Mouse (Mus musculus): ENCODE measurements around the gene Bsg.

Bsg gene

DNA sequence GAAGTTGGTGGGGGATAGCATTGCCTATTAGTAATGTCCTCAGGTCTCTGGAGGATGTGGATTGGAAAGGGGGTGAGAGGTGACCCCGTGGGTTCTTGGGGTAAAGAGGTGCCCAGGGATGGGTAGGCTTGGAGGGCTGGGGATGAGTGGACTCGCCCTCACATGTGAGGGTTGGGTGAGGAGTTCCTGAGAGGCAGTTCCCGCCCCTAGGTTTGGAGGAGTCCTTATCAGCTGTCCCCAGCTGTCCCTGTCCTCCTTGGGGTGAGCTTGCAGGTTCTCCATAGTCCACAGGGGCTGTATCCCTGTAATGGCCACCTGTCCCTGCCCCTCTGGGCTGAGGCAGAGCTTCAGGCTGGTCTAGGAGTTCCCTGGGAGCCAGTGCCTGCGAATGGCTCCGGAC, 1.7 kb downstream of the Bsg start:
- no peak for DNase-seq

DNA sequence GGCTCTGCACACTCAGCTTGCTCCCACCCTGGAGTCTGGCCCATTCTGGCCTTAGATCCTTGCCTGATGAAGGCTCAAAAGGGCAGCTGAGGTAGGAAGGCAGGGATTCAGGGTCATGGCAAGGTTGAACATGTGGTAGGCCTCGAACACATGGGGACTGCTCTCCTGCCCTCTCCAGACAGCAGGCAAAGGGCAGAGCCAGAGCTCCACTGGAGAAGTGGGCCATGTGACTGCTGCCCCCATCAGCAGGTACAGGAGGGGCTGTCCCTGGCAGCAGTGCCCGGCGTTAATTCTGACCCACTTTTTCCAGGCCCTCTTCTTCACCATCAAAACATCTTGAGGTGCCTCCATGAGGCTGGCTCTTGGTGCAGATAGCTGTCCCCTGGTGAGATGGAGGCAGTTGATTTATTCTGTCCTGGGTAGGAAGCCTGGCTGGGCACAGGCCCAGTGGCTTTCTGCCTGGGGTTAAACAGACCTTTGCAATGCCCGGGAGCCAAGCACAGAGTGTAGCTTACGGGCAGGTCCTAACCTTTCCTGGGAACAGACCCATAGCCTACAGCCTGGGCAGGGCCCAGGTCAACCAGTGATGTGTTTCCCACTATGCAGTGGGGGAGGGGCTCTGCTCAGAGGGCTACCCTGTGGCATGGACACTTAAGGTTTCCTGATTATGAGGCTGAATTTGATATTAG, 2.3 kb downstream of the Bsg start:
- peak in 1 of 2 experiments; percentile 65 for DNase-seq

DNA sequence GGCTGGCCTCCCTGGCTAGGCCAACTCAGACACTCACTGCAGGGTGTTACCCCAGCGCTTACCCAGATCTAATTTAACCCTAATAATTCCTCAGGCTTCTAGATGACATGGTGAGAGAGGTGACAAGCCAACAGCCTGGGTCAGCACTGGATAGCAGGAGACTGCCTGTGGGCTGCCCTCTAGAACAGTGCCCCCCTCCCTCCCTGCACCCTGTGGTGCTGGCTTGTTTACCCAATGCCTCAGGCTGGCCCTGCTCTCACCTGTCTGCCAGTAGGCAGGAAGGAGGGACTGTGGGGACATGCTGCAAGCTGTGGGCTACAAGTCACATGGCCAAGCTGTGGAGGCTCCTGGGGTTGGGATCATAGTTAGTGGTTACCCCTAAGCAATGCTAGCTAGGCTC, 2.9 kb downstream of the Bsg start:
- DNase-seq = peak; percentile 64 to 68

DNA sequence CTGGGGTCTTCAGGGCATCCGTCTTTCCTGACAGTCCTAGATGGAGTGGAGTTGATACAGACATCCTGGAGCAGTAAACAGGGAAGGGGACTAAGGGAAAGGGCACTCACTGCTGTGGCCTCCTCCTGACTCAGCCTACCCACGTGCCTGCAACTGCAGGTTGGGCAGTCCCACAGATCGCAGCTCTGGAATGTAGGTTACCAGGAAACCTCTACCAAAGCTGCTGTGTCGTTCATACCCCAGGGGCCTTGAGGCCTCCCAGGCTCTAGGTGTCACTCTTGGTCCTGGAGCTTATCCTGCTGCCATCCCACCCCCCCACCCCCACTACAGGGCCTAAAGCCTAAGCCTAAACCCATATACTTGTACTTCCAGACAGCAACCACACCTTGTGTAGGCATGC, 3.5 kb downstream of the Bsg start:
- no peak for DNase-seq

DNA sequence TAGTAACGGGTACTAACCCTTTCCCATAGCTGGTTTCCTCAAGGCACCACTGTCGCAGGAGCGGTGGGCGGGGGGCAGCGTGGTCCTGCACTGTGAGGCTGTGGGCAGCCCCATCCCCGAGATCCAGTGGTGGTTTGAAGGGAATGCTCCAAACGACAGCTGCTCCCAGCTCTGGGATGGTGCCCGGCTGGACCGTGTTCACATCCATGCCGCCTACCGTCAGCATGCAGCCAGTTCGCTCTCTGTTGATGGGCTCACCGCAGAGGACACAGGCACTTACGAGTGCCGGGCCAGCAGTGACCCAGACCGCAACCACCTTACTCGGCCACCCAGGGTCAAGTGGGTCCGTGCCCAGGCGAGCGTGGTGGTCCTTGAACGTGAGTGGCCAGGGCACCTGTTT, 4.4 kb downstream of the Bsg start:
- DNase-seq = no peak

DNA sequence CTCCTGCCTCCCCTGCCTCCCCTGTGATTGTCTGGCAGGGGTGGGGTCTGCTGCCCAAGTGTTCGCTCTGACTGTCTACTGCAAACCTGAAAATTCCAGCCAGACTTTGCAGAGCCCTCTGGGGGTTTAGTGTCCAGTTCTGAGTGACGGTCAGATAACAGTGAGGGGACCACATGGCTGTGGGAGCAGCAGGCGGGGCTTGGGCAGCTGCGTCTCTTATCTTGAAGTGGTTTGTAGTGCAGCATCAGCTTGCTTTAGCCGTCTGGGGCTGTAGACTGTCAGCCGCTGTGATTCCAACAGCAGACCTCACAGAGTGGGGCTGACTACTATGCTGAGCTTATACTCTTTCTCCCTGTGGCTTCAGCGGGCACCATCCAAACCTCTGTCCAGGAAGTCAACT, 5.0 kb downstream of the Bsg start:
- DNase-seq = no peak

DNA sequence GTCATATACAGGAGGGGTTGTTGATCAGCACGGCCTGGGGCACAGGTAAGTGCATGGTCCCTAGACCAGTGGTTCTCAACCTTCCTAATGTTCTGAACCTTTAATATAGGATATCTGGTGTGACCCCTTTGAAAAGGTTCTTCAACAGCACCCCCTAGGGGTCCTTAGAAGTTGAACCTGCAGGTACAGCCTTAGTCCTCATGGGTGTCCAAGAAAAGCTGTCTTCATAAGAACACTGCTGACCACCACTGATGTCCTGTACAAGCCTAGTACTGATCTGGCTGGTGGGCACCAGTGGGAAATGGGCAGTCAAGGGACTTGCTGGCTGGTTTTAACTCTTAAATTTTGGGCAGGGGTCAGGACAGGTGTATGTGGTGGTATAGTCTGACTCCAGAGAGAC, 7.7 kb downstream of the Bsg start:
- DNase-seq = no peak

DNA sequence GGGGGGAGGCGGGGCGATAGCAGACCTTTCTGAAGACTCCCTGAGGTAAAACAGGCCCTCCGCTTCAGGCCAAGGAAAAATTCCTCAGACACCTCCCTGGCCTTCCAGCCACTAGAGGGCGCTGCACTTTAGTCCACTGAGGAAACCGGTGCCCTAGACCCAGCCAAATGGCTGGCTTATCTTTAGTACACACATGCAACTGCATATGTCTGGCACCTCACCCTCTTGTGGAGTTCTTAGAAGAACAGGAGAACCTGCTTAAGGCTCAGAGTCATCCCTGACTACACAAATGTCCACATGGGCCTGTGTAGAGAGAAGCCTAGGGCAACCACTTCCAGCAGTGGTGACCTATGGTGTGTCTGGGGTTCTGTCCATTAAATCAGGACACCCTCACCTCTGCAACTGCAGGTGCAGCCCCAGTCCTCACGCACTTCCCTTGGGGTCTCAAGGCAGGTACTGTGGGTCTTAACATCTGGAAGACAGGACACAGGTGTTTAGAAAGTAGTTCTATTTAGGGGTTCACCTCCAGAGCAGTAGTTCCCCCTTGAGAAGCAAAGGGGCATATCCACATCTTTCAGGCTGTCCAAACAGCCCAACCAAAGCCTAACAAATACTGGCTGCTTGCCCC, 8.3 kb downstream of the Bsg start:
- peak; percentile 90 to 96 for DNase-seq

DNA sequence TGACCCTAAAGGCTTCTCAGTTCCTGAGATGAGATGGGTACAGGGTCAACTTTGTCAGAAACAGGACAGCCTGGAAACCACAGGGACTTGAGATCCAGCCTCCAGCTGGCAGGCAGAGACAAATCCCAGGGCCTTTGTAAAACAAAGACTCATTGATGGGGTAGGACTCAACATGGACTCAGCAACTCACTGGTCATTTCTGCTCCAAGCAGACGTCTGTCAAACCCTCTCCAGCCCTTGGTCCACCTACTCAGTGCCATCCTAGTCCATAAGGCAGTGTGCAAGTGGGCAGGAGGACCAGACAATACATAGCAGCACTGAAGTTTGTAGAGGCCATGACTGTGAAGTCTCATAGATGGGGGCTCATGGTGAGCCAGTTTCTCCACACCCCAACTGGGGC, 8.9 kb downstream of the Bsg start:
- no peak for DNase-seq

DNA sequence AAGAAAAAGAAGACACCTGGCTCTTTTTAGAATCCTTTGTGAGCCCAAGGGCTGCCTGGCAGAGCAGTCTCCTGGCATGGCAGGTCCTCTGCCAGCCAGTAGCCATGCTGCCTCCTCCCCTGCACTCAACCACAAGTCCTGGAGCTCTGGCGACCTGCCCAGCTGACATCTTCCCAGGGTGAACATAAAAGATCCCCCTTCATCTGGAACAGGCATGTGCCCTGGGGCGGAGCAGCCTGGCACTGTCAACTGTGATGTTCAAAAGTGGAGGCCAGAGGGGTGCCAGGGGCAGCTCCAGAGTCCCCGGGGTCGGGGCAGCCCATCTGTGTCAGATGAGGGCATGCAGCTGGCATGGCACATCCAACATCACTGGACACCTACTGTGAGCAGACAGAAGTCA, 10.7 kb downstream of the Bsg start:
- peak; percentile 54 to 78 for DNase-seq

DNA sequence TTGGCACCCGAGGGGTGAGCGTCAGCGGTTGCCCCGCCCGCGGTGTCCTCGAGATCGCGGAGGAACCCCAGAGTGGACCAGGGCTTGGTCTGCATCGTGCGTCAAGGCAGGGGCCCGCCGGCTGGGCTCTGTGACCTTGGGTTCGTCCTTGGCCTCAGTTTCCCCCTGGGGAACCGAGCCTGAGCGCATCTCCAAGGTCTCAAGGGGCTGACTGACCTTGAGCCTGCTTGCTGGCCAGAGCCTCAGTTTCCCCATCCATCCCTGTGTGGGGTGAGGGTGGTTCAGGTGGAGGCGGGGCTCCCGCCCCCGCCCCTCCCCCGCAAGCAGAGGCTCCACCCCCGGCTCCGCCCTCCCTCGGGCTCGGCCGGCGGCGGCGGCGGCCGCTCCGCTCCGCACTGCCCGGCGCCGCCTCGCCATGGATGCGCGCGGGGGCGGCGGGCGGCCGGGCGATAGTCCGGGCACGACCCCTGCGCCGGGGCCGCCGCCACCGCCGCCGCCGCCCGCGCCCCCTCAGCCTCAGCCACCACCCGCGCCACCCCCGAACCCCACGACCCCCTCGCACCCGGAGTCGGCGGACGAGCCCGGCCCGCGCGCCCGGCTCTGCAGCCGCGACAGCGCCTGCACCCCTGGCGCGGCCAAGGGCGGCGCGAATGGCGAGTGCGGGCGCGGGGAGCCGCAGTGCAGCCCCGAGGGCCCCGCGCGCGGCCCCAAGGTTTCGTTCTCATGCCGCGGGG, 12.1 kb downstream of the Bsg start, which contains the start of gene Hcn2:
Gene Hcn2 (plus strand): TSS at position 381 of the 734 bp plus-strand sequence.
- peak; percentile 69 to 74 for DNase-seq

DNA sequence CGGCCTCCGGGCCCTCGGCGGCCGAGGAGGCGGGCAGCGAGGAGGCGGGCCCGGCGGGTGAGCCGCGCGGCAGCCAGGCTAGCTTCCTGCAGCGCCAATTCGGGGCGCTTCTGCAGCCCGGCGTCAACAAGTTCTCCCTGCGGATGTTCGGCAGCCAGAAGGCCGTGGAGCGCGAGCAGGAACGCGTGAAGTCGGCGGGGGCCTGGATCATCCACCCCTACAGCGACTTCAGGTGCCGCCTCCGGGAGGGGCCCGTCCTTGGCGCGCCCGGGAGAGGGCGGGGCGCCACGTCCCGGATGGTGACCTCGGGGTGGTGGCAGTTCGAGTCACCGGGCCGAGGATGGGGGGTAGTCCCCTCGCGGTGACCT, 12.7 kb downstream of the Bsg start:
- DNase-seq = peak; percentile 63 to 65

DNA sequence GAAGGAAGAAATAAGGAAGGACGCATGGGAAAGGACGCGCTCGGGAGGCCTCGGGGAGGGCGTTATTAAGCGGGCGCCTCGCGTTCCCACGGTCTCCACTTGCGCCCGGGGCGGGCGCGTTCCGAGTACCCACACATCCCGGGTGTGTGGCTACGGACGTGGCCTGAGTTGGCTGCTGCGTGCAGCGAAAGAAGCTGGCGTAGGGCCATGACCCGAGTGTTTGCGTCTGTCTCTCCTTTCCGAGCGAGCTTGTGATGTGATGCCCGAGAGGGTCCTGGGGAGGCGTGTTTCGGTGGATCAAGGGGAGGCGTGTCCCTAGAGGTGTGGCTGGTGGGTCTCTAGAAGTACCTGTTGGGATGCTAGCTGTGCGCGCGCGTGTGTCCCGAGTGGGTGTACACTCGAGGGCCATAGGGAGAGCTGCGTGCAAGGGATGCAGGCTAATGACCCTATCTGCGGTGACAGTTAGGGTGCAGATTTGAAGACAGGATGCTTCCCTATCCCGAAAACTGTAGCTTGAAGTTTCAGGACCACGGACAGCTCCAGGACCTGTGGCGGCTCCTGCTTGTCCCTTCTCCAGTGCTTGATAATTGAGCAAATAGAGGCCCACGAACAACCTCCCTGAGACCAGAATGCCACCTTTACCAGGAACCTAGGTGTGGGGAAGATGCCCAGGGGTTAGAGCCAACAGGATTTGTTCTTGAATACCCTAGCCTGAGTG, 13.5 kb downstream of the Bsg start:
- peak; percentile 65 to 78 for DNase-seq

DNA sequence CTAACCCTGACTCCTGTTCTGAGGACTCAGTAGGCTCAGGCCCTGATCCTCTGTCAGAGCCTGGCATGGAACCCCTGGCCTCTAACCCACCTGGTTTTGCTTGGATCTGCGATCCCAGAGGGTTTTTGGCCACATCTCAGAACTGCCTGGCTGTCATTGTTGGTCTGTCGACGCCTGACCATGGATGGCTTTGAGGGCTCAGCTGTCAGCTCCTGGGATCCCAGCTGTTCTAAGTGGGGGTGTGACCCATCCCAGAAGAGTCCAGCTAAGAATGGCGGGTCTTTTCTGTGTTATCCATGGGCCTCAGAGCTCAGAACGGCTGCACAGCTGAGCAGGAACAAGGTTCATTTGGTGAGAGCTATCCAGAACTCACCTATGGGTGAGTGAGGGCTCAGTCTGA, 16.8 kb downstream of the Bsg start:
- no peak for DNase-seq

DNA sequence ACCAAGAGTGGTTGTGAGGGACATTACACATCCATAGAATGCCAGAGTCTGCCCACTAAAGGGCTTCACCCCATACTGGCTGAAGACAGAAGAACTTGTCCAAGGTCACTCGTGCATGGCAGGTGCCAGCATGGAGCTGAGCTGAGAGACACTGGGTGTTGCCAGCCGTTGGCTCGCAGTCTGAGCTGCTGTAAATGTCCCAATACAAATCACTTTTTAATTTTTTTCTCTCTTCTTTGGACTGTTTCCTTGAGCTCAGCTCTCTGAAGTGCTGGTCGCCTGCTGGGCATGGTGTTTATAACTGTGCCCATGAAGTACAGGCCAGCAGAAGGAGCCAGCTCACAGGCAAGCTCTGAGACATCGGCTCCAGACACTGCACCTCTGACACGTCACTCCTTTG, 18.8 kb downstream of the Bsg start:
- DNase-seq = peak in 1 of 2 experiments; percentile 53

DNA sequence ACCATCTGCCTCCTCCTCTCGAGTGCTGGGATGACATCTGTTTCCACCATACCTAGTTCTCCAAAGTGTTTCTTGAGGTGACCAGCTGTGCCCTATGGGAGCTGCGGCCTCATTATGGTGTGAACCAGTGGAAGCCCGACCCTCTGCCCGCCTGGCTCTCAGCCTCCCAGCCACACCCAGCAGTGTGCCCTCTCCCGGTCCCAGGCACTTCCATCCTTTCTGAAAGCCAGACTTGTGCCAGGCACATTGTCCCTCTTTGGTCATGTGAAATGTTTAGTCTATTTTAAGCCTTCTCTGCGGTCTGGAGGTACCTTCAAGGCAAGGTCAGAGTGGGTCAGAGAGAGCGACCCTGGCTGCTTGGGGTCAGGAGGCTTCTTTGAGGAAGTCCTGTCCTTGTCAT, 19.4 kb downstream of the Bsg start:
- no peak for DNase-seq

DNA sequence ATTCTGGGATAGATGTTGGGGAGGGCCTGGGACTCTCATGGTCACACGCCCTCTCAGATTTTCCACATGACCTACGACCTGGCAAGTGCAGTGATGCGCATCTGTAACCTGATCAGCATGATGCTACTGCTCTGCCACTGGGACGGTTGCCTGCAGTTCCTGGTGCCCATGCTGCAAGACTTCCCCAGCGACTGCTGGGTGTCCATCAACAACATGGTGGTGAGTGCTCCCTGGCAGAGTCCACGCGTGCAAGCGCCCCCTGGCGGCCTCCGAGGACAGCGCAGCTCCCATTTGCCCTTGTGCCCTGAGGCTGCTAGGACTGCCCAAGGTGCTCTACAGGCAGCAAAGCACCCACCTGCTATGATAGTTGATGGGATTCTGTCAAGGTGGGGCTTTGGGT, 21.8 kb downstream of the Bsg start:
- peak; percentile 50 to 76 for DNase-seq

DNA sequence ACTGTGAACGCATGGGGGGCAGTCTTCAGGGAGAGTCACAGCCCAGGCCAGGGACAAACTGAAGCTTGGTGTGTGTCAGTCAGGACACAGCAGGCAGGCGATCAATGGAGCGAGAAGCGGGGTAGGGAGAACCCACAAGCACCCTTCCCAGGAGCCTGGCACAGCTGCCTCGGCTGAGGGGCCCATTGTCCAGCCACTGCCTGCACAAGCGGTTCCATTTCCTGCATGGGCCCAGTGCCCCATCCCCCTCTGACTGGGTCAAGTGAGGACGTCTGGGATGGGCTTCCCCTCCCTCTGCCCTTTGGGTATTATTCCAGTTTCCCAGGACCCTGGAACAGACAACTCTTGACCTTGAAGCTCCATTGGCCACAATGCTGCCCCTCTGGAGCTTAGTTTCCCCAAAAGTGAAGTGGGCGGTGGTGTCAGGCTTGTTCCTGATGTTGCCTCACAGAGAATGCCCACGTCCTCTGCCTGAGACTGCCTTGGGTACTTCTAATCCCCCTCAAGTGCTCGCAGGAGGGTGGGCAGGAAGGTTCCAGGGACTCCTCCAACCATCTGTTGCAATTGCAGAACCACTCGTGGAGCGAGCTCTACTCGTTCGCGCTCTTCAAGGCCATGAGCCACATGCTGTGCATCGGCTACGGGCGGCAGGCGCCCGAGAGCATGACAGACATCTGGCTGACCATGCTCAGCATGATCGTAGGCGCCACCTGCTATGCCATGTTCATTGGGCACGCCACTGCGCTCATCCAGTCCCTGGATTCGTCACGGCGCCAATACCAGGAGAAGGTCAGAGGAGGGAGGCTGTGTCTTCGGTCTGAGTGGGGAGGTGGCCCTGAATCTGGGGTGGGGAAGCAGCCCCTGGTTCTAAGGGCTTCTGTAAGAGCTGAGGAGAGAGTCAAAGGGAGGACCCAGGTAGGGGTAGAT, 24.3 kb downstream of the Bsg start:
- no peak for DNase-seq

DNA sequence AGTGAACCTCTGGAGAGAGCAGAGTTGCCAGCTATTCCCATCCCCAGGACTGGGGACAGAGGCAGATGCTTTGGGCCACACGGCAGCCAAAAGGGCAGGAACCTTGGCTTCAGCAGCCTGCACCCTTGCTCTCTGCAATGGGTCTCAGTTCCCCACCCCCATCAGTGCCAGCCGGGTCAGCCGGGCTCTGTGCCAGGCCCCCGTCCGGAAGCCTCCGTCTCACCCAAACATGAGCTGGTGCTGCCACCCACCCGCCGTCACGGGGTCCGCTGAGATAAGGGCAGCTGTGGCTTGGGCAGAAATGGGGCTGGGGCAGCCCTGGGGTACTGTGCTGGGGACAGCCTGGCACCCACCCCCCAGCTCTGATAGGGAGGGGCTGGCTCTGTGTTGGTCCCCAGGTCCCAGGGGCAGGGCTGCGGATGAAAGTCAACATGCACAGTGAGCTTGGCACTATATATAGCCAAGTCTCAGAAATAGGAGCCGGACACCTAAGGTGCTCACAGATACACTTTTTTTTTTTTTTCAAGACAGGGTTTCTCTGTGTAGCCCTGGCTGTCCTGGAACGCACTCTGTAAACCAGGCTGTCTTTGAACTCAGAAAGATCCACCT, 25.2 kb downstream of the Bsg start:
- DNase-seq = peak; percentile 51 to 62

DNA sequence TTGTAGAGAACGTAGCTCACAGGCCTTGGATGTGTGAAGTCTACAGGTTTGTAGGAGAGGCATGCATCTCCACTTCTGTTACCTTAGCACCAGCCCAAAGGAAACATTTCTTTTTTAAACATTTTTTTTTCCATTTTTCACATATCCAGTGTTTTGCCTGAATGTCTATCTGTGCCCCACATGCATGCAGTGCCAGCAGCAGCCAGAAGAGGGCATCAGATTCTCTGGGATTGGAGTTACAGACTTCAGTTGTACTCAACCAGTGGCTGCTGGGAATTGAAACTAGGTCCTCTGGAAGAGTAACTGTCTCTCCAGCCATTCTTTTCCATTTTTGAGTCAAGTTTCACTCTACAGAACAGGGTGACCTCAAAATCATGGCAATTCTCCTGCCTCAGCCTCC, 28.2 kb downstream of the Bsg start:
- DNase-seq = peak; percentile 61 to 76

DNA sequence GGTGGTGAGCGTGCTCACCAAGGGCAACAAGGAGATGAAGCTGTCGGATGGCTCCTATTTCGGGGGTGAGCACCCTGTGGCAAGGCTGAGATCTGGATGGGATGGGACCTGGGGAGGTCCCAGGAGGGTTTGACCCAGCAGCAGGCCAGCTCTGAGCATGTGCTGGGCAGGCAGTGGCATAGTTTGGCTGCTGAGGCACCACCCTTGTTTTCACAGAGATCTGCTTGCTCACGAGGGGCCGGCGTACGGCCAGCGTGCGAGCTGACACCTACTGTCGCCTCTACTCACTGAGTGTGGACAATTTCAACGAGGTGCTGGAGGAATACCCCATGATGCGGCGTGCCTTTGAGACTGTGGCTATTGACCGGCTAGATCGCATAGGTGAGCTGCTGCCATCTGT, 29.6 kb downstream of the Bsg start:
- DNase-seq = no peak

DNA sequence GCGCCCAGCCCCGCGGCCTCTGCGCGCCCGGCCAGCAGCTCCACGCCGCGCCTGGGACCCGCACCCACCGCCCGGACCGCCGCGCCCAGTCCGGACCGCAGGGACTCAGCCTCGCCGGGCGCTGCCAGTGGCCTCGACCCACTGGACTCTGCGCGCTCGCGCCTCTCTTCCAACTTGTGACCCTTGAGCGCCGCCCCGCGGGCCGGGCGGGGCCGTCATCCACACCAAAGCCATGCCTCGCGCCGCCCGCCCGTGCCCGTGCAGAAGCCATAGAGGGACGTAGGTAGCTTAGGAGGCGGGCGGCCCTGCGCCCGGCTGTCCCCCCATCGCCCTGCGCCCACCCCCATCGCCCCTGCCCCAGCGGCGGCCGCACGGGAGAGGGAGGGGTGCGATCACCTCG, 31.1 kb downstream of the Bsg start:
- peak in 1 of 2 experiments; percentile 62 for DNase-seq
